Mouse (Mus musculus) c-Kit-positive CD71-negative TER-119-negative erythroid progenitor cells, embryonic 14.5 days (primary cell): ENCODE data around the gene Sim2.

Source experiments
- DNase-seq: peaks from one replicate; pipeline ENCODE4 v3.0.0-alpha.2; 2013; ENCODE audit warnings: low read depth

Sim2 gene

DNA sequence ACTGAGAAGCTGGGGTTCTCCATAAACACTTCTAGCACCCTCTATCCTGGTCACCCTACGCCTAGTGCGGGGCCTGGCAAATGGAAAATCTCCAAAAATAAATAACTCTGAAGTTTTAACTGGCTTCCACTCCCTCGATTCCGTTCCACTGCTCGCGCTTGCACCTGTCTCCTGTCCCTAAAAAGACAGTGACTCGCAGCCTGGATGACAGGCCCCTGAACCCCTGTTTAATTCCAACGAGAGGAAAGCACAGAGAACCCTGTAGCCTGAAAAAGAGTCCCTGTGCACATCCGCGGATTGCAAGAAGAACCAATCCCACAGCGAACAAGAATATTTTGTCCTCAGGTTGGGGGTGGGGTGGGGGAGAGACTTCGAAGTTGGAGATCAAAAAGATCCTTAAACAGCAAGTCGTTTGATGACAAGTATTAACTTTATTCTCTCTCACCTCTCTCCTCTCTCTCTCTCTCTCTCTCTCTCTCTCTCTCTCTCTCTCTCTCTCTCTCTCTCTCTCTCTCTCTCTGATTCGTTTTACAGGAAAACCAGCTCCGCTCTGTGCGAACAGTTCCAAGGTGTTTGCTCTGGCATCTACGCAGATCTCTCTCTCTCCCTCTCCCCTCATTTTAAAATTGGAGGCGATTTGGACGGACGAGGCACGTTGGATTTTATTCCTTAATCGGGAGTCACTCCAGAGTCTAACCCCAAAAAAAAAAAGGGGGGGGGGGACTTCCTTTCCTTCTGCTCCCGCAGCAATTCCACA lies 6.2 kb upstream of the Sim2 start:
- no peak for DNase-seq

- DNase-seq: no peak
Measured at GRCm38 (mm10) chr16:94079075-94079855, 5.5 kb upstream of the Sim2 start.

DNA sequence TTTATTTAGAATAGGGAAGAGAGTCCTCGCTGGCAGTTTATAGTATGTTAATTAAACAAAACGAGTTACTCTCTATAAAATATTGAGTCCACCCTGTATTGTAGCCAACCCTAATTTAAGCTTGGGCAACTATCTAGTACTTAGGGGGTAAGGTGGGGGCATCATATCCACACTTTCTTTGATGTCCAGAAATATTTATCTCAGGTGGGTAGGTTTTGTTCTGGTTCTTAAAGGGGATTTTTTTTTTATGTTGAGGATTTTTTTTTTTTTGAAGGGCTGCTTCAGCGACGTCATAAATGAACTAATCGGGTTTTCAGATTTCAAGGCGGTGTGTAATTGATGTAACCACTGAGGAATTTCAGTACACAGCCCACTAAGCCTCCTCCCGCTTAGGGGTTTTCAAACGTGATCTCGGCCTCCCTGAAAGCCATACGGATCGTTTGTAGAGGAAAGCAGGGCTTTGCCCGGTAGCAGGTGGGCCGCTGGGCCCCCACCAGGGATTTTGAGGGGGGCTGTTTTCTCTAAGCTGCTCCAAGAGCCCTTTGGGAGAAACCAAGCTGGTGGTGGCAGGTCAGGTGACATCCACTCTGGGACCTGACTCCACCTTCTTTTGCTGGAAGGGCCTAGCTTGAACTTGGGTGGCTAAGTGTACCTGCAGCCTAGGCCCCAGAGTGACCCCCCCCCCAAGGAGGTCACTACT lies 4.7 kb upstream of the Sim2 start:
- DNase-seq: no peak

DNA sequence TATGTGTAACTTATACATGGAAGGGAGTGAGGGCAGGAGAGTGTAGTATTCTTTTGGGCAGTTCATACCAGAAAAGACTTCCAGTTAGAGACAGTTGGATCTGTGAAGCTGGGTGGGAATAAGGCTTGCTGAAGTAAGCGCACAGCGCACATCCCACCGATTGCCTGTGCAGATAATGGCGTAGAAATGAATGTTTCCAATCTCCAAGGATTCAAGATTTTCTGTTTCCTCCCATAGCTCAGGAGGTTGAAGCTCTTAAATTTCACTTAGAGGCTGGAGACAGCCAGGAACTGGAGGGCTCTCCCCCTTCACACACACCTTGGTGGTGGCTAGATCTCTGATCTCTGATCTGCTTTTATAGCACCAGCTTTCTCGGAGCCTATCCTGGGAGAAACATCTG lies 3.1 kb upstream of the Sim2 start:
- DNase-seq: no peak

GRCm38 (mm10) chr16:94081996-94082708 lies 2.6 kb upstream of the Sim2 start:
- no peak for DNase-seq

DNA sequence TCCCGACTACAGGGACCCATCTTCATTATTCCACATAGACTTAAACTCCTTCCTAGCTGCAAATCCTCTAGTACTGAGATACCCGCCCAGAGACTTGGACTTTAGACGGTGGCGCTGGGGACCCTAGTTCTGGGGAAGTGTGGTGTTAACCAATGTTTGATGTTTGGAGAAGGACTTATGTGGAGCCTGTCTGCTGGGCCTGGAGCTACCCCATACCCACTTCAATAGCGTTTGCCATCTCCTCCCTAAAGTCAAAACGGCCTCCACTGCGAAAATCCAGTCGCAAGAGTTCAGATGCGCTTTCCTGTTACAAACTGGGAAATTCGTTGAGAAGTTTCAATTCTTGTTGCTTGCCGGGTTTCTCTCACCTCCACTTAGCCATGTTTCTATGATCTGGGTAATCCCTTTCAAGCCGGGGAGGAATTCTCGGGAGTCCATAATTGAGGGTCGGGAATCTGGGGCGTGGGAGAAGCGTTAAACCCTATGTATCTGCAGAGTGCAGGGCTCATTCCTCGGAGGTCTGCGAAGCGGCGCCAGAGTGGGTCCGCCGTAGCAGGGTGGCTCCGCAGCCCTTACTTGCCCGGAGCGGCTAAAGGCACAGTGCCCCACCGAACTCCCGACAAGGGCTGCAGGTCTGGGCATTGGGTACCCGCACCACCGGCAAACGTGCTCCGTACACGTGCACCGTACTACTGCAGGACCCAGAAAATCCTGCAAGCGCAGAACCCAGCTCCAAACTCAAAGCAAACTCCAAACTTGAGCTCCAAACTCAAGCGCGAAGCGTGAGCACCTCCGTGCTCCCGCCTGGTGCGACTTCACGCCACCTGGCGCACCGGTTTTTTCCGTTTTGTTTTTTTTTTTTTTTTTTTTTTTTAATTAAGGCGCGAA lies 1.5 kb upstream of the Sim2 start:
- DNase-seq: no peak

- DNase-seq: no peak
Measured at GRCm38 (mm10) chr16:94083848-94084525, 744 bp upstream of the Sim2 start.

- DNase-seq: no peak
Measured at GRCm38 (mm10) chr16:94085603-94086285, 1.0 kb downstream of the Sim2 start.

GRCm38 (mm10) chr16:94086701-94087569 lies 2.2 kb downstream of the Sim2 start:
- no peak for DNase-seq

GRCm38 (mm10) chr16:94087570-94088225 lies 3.0 kb downstream of the Sim2 start:
- no peak for DNase-seq

DNA sequence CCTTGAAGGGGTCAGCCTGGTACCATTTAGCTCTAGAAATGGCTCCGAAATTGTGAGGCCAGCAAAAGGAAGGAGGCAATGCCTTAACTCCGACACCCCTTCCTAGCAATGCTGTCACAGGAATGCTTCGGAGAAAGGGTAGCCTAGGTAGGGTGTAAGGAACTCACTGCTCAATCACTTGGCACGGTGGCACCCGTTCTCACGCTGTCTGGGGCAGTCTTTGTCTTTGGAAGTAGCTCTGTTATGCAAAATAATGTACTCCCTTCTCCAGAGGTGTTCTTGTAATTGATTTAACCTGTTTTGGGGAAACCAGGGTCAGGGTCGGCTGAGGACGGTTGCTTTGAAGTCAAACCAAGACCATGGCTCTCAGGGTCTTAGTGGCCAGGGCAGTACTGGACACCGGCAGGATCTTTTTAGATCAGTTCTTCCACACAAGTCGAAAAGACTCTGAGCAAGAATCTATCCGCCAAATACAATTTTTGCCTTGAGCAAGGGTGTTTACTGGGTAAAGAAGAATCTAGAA lies 3.6 kb downstream of the Sim2 start:
- DNase-seq: no peak

- no peak for DNase-seq
Measured at GRCm38 (mm10) chr16:94088819-94089692, 4.3 kb downstream of the Sim2 start.

DNA sequence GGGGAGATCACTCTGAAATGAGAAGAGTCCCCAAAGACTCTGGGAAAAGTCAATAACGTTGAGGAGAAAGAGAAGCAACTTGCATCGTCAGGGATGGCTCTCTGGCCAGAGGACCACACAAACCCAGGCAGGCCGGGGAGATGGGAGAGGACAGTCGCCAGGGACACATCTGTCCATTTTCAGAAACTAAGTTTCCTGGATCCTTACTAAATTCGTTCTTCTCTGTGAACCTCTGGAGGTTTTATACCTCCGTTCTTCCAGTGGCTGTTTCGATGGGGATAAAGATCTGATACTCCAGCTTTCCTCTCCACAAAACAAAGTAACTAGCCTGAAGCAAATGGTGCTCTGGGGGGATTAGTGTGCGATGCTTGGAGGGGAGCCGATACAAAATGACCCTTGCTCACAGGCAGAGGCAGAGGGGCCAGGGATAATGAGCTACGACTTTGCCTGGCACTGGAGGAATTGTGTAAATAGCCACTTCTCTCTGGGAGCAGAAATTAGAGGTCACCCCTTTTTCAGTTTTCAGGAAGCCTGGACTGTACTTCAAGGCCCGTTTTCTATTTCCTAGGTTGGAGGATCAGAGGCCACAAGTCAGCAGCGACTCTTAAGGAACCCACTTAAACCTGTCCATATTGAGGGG lies 7.9 kb downstream of the Sim2 start:
- DNase-seq: no peak

- no peak for DNase-seq
Measured at GRCm38 (mm10) chr16:94093151-94093863, 8.6 kb downstream of the Sim2 start.

- DNase-seq: no peak
Measured at GRCm38 (mm10) chr16:94094251-94095108, 9.7 kb downstream of the Sim2 start.
